Mouse (Mus musculus) CH12F3 (cell line): ENCODE measurements around the gene Gemin5.
"Not testable (repeated sequence)": the region's sequence is repeated elsewhere in the genome, so short reads cannot be mapped to it uniquely, and the experiment has no call there.

Experiments
- in situ Hi-C: fragments of 300-500 bp; cut with MboI; formaldehyde crosslinking; loops from 2 replicates; pipeline ENCODE4 v1.14.3; 2020; ENCODE audit warnings: low sequenced_read_pairs

Gemin5 gene

DNA sequence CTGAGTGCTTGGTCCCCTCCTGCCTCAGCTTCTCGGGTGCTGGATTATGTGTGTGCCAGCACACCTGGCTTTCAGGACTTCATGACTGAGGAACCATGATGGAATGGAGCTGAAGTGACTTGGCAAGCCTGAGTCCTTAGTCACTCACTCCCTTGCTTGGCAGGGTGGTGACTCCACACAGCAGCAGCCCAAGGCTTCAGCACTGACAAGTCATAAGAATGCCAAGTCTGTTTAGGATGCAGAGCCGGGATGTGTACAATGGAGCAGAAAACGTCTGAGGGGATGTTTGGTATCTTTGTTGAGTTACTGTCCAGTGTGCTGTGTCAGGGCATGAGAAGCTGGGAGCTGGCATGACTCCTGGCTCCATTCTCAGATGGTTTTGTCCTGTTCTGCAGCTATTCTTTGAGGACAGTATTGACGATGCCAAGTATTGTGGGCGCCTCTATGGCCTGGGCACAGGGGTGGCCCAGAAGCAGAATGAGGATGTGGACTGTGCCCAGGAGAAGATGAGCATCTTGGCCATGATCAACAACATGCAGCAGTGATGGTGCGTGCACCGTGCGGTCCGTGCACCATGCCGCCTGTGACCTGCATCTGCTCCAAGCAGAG, 51.2 kb downstream of the Gemin5 start:
- in situ Hi-C loops, result no loop called here

DNA sequence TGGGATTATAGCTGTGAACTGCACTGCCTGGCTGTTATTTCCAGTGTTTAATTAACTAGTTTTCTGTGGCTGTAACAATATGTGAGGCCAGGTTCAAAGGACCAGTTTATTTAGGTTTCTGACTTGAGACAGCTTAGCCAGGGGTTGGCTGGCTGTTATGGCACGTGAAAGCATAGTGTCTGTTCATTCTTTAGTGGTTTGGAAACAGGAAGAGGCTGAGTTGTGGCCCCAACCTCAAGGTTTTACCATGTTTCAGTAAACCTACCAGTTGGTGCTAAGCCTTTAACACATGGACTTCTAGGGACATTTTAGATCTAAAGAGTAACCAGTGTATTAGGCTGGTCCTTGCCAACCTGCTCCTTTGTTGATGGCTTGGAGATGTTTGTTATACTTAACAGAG, 51.8 kb downstream of the Gemin5 start:
- in situ Hi-C loops, result no loop called here

DNA sequence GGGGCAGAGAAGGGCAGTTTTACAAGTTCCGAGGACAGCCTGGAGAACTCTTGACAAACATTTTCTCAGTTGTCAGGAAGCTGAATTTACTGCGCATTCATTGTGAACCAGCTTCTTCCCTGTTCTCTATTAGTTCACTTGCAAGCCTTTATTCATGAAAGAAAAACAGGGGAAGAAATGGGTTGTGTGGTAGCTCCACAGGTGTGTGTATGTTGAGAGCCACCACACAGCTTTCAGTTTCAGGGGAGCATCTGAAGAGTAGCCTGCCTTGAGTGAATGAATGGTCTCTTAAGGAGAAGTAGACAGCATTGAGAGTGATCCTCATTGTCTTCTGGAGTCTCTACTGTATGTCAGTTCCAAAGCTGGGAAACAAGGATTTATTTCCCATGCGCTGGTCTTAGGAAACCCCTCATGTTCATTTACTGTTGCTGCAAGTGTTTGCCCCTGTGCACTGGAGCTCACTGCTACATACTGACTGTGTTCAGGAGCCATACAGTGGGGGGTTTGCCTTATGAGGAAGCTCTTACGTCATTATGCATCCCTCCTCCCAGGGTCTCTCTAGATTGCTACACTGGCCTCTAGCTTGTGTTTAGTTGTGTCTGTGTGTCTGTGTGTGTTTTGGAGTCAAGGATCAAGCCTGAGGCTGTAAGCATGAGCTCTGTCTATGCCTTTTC, 60.5 kb downstream of the Gemin5 start:
- in situ Hi-C loops, result no loop called here

DNA sequence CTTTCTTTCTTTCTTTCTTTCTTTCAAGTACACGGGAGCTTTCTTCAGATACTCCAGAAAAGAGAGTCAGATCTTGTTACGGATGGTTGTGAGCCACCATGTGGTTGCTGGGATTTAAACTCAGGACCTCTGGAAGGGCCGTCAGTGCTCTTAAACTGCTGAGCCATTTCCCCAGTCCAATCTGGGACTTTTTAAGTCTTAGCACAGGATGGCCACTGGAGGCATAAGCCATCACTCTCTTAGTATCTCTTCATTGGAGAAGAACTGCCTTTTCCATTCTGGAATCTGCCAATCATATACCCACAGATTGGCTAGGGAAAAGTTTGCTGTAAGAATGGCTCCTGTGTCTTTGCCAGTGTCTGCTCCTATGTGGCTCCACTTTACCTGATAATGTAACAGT, 61.3 kb downstream of the Gemin5 start:
- in situ Hi-C loops, result no loop called here

DNA sequence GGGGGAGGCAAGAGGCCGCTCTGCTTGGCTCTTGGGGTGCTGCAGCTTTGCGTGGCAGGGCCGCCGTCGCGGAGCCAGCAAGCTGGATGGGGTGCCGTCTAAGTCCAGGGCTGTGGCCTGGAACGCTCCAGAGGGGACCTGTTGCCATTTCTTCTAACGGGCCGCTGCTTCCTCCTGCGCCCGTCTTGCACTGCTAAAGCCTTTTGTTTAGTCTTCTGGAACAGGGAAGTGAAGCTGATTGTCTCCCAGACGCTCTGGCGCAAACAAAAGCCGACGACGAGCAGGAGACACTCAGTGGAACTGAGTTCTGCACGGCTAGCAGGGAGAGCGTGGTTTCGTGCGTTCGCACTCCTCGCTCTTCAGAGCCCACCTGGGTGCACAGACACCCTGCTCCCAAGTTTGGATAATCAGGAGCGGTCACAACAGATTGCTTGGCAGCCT, 64.0 kb downstream of the Gemin5 start:
- in situ Hi-C loops, result no loop called here

DNA sequence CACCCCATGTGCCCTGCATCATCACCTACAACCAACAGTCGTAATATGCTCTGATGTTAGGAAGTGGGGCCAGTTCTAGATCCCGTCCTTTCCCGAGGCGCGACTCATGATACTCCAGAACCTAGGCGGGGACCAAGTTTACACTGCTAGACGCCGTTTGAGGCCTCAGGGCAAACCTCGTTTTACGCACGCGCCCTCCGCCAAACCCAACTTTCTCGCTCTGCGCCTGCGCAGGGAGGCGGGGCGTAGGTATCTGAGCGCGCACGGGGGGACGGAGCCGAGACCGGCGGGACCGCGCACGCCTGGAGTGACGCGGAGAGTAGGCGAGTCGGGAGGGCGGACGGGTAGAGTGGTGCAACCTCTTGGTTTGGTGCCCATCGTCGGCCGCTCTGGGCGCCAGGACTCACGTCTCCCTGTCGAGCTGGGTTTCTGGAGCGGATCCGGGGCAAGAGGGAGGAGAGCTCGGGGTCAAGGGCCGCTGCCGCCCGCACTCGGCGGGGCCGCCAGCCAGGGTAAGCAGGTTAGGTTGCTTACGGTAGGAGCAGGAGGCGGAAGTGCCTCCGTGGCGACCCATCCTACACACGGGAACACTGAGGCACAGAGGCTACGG, 64.5 kb downstream of the Gemin5 start, which contains the start of gene Cnot8:
TSS of gene Cnot8 (plus strand) at position 457 of the 610 bp plus-strand sequence.
- in situ Hi-C loops, result no loop called here

DNA sequence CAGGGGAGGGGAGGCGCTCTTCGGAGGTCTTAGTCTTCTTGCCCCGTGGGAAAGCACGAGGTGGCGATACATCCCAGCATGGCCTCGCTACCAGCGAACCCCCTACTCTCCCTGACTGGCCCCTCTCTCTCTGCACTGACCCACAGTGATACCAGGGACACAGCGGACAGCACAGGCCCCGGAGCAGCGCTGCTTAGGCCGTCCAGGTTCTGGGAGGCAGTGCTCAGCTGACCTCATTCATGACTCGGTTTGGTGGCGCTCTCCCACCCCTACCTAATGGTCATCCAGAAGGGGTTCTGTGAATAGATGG, 65.0 kb downstream of the Gemin5 start:
- in situ Hi-C loops, result no loop called here

DNA sequence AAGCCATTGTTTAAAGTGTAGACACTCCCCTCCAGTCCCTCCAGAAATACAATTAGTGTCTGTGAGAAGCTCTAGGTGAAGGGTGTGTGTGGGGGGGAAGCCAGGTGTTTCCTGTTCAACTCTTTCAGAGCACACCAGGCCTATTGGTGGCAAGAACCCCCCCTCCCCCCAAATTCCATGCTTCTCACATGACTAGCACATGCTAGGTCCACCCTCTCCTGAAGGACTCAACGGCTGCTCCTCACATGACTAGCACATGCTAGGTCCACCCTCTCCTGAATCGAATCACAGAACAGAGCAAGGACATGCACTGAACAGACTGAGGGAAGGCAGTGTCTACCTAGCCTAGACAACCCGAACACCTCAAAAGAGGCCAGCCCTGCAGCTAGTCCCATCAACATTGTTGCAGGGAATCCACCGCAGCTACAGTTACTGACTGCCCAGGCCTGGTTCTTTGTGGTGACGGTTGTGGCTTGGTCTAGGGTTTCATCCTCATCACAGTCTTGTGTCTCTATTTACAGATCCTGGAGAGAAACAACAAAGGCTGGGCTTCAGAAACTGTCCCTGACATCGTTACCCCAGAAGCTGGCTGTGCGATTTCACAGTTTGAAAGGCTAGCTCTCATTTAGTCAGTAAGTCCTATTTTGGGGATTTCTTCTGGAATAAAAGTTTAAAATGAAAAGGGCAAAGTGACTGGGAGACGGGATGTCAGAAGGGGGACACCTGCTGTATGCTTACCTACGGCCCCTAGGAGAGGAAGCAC, 65.6 kb downstream of the Gemin5 start:
- in situ Hi-C loops, result no loop called here

DNA sequence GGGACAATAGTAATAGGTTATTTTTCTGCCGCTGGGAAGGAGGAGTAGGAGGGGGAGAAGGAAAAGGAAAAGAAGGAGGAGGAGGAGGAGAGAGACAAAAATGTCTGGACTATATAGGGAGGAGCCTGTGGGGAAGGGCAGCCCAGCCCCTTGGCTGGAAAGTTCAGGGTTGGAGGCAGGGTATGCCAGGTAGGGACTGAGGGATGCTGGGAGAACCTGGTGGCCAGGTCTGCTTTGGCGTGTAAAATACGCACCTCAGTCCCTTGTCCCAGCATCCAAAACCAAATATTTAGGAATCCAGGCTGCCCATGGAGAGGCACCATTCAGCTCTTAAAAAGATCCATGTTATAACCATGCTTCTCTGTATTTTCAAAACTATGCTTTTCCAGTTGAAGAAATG, 66.2 kb downstream of the Gemin5 start:
- in situ Hi-C loops, result no loop called here

DNA sequence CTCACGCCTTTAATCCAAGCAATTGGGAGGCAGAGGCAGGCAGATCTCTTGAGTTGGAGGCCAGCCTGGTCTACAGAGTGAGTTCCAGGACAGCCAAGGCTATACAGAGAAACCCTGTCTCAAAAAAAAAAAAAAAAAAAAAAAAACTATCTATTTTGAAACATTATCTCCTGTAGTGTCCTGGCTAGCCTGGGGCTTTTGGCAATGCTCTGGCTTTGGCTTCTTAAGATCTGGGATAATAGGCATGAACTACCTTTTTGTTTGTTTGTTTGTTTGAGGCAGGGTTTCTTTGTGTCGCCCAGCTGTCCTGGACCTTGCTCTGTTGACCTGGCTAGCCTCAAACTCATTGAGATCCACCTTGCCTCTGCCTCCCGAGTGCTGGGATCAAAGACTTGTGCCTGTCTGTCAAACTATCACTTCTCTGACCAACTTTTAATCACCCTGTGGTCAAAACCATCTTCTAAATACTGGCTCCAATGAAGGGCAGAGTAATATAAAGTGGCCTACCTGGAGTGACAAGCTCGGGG, 67.1 kb downstream of the Gemin5 start:
- in situ Hi-C loops, result no loop called here

DNA sequence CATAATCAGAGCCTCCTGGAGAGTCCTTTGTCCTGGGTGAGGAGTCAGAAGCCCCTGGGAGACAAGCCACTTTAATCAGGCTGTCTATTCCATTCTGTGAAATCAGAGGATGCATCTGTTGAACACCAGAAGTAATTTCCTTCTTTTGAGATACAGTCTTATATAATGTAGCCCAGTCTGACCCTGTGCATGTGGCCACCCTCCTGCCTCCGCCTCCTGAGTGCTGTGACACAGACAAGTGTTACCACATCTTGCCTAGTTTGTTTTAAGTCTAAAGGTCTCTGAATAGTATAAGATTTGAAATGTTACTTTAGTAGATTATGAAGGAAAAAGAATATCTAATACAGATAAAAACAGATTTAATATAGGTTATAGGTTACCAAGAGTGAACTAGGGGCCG, 68.3 kb downstream of the Gemin5 start:
- in situ Hi-C loops, result no loop called here

DNA sequence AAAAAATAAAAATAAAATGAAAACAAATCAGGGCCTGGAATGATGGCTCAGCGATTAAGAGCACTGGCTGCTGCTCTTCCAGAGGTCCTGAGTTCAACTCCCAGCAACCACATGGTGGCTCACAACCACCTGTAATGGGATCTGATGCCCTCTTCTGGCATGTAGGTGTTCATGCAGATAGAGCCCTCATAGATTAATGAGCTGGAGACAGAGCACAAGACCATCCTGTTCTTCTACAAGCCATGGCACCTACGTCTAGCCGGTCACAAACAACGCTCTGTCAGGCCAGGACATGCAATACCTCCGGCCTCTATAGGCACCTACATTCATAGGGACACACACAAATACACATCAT, 70.0 kb downstream of the Gemin5 start:
- in situ Hi-C loops, result not testable (repeated sequence)

DNA sequence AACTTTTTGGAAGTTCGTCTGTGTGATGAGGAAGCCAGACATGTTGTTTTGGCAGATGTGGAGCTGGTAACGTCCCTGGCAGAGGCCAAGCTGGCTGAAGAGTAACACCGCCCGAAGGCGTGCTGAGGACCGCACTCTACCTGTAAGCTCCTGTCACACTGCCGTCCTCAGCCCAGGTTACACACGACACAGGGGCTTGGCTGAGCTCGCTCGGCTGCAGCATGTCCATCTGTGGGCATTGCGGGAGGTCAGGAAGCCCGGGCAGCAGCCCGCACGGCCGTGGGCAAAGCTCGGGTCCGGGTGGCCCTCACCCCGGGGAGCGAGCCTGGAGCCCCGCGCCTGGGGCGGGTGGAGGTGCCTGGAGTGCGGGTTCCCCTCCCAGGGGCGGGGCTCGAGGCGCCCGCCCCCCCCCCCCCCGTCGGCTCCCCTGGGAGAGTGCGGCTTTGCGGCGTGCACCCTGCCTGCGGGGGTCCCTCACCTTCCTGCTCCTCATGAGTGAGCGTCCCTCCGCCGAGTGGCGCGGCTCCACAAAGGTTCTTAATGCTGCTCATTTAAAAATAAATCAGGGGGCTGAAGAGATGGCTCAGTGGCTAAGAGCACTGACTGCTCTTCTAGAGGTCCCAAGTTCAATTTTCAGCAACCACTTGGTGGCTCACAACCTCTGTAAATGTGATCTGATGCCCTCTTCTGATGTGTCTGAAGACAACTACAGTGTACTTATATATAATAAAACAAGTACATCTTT, 70.5 kb downstream of the Gemin5 start:
- in situ Hi-C loops, result no loop called here

DNA sequence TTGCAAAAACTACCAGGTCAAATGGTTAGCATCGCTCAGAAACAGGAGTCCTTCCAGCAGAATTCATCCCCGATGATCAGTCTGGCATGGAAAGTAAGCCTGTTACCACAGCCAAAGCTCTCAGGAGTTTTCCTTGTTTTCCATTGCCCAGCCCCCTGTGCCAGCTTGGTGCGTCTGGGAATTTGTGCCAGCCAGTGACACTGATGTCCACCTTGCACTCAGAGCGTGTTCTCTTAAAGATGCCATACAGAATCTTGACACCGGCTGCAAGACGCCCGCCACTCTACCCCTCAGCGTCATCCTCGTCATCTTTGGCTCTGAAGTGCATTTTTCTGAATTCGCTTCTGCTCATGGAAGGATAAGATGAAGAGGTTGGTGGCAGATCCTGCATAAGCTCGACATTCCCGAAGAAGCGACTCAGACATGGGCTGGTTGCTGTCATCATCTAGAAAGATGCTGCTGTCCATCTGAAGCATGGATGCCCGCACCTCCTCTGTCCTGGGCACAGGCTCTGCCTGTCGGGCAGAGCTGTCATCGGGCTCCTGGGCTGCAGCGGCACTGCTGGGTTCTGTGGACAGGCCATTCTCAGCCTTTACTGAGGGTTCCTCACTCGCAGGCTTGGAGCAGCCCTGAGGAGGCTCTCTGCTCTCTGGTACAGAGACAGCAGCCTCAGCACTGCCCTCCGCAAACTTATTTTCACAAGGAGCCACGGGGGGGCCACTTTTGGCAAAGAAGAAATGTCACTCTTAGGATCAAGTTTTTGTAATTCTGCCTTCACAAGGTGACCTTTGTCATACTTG, 71.3 kb downstream of the Gemin5 start:
- in situ Hi-C loops, result no loop called here

DNA sequence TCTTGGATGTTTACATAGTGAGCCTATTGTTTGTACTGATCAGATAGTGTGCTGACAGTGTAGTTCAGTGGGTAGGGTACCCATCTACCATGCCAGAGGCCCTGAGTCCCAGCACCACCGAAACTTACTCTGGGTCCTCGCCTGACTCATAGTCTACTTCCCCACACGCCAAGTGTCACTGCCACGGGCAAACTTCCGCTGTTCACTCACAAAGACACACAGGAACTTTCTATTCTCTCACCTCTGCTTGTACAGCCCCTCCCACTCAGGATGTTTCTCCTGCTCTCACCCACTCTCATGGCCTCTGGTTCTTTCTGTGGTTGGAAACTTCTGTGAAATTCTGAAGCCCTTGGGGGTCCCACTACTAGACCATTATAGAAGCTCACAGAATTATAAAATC, 72.2 kb downstream of the Gemin5 start:
- in situ Hi-C loops, result no loop called here

DNA sequence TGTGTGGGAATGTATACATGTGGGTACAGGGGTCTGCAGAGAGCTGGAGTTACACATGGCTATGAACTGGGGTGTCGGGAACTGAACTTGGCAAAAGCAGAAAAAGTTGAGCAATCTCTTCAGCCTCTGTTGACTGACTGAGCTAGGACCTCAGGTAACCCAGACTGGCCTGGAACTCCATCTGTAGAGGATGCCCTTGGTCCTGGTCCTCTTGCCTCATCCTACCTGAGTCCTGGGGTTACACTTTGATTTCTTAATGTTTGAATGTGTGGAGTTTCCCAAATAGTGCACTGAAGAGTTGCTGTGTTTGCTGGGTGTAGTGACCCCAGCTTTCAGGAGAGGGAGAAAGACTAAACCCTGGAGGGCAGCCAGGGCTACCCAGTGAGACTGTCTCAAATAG, 72.8 kb downstream of the Gemin5 start:
- in situ Hi-C loops, result no loop called here

DNA sequence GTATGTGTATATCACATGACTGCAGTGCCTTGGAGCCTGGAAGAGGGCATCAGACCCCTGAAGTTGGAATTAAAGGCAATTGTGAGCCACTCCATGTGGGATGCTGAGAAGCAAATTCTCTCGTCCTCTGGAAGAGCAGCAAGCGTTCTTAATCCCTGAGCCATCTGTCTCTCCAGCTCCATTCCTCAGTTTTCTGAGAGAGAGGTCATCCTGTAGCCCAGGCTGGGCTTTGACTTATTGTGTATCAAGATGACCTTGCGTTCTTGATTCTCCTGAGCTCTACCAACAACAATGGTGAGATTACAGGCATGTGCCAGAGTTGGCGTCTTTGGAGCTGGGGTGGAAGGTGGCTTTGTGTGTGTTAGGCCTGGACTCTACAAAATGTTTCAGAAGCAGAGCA, 73.6 kb downstream of the Gemin5 start:
- in situ Hi-C loops, result no loop called here

DNA sequence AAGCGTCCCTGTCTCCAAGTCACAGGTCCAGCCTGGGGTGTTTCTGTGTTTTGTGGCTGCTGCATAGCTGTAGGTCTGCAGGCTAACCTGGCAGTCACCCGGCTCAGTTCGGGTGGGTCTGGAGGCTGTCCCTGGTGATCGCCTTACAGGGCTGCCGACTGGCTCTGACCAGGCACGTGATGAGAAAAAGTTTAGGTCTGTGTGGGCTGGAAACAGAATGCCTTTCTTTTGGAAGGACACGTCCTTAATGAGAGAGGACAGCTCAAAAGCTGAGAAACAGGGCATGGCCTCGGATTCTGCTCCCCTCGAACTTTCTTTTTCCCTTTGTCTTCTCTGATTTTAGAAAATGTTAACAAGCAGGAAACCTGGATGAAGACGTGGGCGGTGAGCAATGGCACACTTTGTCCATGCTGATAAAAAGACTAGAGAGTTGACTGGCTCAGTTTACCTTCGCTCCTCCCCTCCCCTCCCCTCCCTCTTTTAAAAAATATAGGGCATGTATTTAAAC, 75.3 kb downstream of the Gemin5 start, which contains the start of gene Gm12248:
TSS of gene Gm12248 (minus strand) at position 114 of the 508 bp plus-strand sequence.
- in situ Hi-C loops, result no loop called here

DNA sequence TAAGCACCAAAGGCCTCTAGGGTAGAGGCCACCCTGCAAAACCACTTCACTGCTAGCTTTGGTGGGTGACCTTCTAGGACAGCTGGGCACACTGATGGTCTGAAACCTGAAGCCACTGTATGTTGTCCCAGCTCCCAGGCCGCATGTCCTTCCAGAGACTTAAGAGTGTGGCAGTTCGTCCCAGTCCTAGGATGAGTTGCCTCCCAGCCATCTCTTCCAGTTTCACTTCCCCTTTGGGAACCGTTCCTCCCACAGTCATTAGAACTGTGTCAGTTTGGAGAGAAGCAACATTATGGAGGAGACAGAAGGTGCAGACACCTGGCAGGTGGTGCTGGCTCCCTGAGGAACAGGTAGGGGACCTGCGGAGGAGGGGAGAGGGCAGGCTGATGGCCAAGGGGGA, 75.8 kb downstream of the Gemin5 start:
- in situ Hi-C loops, result no loop called here

DNA sequence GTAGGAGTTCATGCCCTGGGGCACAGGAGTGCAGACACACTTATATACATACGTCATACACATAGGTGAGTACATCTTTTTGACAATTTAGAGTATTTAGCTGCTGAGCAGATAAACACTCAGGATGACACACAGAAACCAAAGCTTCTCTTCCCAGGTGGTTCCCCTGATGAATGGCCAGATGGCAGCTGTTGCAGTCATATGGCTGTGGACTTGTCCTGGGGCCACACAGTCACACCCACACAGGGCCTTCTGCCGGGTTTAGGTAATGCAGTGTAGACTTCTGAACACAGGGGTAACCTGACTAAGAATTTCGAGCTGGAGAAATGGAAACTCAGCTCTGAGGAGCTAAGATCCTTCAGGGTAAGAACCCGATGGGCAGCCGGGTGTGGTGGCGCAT, 86.6 kb downstream of the Gemin5 start:
- in situ Hi-C loops, result no loop called here
